Mouse (Mus musculus): ENCODE measurements around the gene Gm2115.
A peak's percentile ranks its signal among the peaks of the same experiment; 100 is the strongest.

Gm2115 gene

GRCm38 (mm10) chr7:84586360-84587100 is 57.8 kb downstream of the Gm2115 start:
- no peak for DNase-seq (ENCODE audit: low spot score)

- no peak for DNase-seq (ENCODE audit: low spot score)
Observed at GRCm38 (mm10) chr7:84587101-84587783, 58.5 kb downstream of the Gm2115 start.

GRCm38 (mm10) chr7:84590622-84591021 is 61.9 kb downstream of the Gm2115 start:
- no peak for DNase-seq (ENCODE audit: low spot score)

- DNase-seq (ENCODE audit: low spot score) = no peak
Observed at GRCm38 (mm10) chr7:84591347-84591746, 62.6 kb downstream of the Gm2115 start.

GRCm38 (mm10) chr7:84594087-84594916 is 65.5 kb downstream of the Gm2115 start:
- no peak for DNase-seq (ENCODE audit: low spot score)

GRCm38 (mm10) chr7:84594917-84595303 is 66.2 kb downstream of the Gm2115 start:
- no peak for DNase-seq (ENCODE audit: low spot score)

GRCm38 (mm10) chr7:84596002-84596401 is 67.2 kb downstream of the Gm2115 start:
- no peak for DNase-seq (ENCODE audit: low spot score)

- DNase-seq (ENCODE audit: low spot score) = no peak
Observed at GRCm38 (mm10) chr7:84596633-84597032, 67.9 kb downstream of the Gm2115 start.

GRCm38 (mm10) chr7:84600631-84601030 is 71.9 kb downstream of the Gm2115 start:
- DNase-seq (ENCODE audit: low spot score) = no peak

- no peak for DNase-seq (ENCODE audit: low spot score)
Observed at GRCm38 (mm10) chr7:84601331-84601730, 72.6 kb downstream of the Gm2115 start.

- no peak for DNase-seq (ENCODE audit: low spot score)
Observed at GRCm38 (mm10) chr7:84604501-84604900, 75.7 kb downstream of the Gm2115 start.

GRCm38 (mm10) chr7:84605033-84605687 is 76.4 kb downstream of the Gm2115 start:
- DNase-seq (ENCODE audit: low spot score) = no peak

GRCm38 (mm10) chr7:84605704-84606292 is 77.0 kb downstream of the Gm2115 start:
- peak; percentile 90 for DNase-seq (ENCODE audit: low spot score)

- peak; percentile 52 for DNase-seq (ENCODE audit: low spot score)
Observed at GRCm38 (mm10) chr7:84606293-84606749, 77.6 kb downstream of the Gm2115 start, which contains the start of gene Fah. Gene Fah (minus strand): TSS chr7:84606722.

GRCm38 (mm10) chr7:84611609-84612008 is 82.9 kb downstream of the Gm2115 start:
- no peak for DNase-seq (ENCODE audit: low spot score)

GRCm38 (mm10) chr7:84612445-84612844 is 83.7 kb downstream of the Gm2115 start:
- no peak for DNase-seq (ENCODE audit: low spot score)

- no peak for DNase-seq (ENCODE audit: low spot score)
Observed at GRCm38 (mm10) chr7:84618951-84619350, 90.2 kb downstream of the Gm2115 start.

GRCm38 (mm10) chr7:84620956-84621355 is 92.2 kb downstream of the Gm2115 start:
- DNase-seq (ENCODE audit: low spot score) = no peak

GRCm38 (mm10) chr7:84623718-84624117 is 95.0 kb downstream of the Gm2115 start:
- no peak for DNase-seq (ENCODE audit: low spot score)

- no peak for DNase-seq (ENCODE audit: low spot score)
Observed at GRCm38 (mm10) chr7:84631878-84632277, 103.1 kb downstream of the Gm2115 start.
